Mouse (Mus musculus) lung, postnatal 25 days (tissue): ENCODE results near the gene Gmfb.
"Not testable (repeated sequence)": the region's sequence is repeated elsewhere in the genome, so short reads cannot be mapped to it uniquely, and the experiment has no call there.

Experiments used
- DNase-seq: peaks from one replicate; pipeline ENCODE4 v3.0.0; 2022; ENCODE audit warnings: low spot score

The Gmfb gene

DNA sequence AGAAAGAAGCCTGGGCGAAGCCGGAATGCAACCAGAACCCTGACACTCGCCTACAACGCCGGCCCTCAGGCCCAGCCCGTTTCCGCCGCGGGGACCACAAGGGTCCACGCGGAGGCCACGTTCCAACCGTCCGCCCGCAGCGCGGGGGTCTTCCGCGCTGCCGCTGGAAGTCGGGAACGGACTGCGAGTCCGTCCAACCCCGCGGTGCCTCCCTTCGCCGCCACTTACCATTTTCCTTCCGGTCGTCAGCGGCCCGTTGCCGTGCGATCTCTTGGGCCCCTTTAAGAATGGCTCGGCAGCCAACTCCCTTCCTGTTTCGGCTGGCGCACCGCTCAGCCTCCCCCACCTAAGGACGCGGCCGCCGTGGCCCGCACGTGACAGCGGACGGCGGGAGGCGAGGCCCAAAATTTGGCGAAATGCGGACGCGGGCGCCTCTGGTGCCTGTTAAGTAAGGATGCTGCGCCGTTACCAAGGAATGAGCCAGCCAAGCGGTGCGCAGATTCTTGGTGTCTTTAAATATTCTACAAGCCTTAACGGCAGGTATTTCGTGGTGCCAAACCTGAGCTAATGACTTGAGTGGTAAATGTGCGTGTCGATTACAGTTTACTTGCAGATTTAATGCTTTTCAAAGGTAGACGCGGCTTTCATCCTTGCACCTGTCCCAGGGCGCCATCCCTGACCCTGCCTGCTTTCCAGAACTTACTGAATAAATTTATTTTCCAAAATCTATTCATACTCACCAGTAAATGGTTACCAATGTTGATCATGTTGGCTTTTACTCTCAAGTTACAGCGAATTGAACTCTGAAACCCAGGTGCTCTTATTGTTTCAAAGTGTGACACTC, at the start of gene Gmfb:
Gene Gmfb, minus strand, starts transcription at position 370 of the 844 bp plus-strand sequence.
- DNase-seq: peak; percentile 97

DNA sequence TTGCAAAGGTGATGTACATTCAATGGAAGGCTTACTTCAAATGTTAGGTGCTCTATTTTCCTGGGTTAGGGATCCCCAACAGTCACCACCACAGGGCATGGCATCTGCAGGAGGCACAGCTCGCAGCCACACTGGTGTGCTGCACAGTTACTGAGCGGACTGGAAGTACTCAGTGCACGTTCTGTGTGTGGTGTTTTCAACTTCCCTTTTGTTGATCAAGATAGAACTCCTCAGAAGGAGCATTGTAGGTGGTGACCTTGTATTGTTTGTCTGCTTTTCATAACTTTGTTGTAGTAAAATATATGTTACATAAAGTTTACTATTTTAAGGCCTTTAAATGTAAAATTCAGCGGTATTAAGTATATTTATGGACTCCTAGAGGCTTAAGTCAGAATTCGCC, 40.9 kb upstream of the Gmfb start:
- DNase-seq: no peak

- peak; percentile 38 for DNase-seq
Measured at GRCm38 (mm10) chr14:46853677-46854076, 31.6 kb upstream of the Gmfb start.

- DNase-seq: no peak
Measured at GRCm38 (mm10) chr14:46849769-46850168, 27.7 kb upstream of the Gmfb start.

DNA sequence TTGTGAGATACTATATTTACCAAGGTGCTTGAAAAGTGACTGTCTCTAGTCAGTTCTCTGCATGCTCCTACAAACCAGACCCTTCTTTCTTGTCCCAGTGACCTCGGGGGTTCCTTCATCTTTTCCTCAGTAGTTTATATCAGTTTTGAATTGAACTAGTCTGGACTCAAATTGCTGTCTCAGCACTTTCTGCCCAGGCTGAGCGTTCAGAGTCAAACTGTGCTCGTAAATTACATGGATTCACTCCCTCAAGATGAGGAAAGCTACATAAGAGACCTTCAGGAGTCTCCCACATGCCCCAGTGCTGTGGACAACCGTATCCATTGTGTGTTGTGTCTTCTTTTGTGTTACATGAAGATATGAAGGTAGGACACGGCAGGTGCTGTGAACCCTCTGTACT, 26.7 kb upstream of the Gmfb start:
- DNase-seq: no peak

- DNase-seq: no peak
Measured at GRCm38 (mm10) chr14:46848063-46848590, 26.1 kb upstream of the Gmfb start.

DNA sequence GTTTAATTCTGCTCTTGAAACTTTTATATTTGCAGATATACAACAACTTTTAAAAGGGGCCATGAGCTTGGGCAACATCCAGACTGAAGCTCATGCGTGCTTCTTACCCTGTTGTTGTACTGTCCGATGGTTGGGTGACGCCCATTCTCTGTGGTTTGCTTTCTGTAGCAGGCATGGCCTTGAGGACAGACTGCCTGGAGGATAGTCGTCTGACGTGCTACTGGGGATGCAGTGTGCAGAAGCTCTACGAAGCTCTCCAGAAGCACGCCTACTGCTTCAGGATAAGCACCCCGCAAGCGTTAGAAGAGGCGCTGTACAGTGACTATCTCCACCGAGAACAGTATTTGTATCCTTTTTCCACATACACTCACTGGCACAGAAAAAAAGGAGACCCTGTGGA, 23.7 kb upstream of the Gmfb start:
- DNase-seq: no peak

GRCm38 (mm10) chr14:46839326-46839725, 17.3 kb upstream of the Gmfb start:
- peak; percentile 13 for DNase-seq

DNA sequence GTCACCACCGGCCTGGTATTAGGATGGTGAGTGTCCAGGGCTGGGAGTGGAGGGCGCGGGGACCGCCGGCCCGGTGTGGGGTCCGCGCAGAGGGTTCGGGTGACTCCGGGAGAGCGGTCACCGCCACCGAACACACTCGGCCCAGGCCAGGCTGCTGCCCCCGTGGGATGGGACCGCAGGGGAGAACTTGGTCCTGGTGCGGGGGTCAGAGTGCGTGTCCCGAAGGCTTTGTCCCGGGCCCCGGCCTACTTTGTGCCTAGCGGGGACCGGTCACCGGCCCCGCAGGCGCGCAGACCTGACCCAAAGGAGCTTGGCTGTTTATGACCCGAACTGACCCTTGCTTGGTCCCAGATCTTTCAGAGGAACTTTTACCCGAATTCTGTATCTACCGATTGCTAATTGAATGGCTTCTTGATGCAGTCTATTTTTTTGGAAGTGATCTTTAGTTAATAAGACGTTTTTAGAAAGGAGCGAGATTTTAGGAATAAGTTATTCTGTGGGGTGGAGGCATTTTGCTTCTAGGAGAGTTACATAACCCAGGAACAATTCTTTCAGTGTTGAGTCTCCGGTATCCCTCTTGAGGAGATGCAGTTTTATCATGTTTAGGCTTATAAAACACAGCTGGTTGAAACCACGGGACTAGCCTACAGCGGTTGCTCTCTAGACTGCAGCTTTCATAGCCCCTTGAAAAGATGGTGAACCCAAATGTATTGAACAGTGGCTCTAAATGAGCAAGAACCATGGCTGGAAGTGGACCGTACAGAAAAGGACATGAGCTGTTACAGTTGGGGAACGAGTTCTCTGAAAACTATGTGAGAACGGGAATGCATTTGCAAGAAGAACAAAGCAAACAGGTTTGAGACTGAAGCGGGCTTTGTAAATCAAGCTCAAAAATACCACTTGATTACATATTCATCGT, 10.6 kb upstream of the Gmfb start:
- peak; percentile 32 for DNase-seq

DNA sequence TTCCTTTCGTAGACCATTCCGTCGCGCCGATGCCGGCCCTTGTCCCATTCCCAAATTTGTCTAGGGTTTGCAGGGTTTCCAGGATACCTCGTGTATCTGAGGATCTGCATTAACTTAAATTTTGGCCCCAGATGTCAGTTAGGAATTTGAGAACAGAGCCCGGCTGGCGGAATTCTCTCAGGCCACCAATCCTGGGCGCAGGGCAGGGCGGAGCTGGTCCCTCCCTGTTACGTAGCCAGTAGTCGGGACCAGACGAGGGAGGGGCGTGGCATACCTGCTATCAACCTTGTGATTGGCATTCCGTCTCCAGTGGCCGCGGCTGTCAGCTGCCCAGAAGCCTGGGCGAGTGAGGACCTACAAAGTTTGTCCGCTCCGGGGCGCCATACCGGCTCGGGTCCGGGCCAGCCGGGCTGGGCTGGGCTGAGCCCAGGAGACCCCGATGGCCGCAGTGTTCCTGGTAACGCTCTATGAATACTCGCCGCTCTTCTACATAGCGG, 9.8 kb upstream of the Gmfb start, which contains the start of gene Cgrrf1:
Gene Cgrrf1, plus strand, starts transcription at position 289 of the 497 bp plus-strand sequence.
- DNase-seq: peak; percentile 99

DNA sequence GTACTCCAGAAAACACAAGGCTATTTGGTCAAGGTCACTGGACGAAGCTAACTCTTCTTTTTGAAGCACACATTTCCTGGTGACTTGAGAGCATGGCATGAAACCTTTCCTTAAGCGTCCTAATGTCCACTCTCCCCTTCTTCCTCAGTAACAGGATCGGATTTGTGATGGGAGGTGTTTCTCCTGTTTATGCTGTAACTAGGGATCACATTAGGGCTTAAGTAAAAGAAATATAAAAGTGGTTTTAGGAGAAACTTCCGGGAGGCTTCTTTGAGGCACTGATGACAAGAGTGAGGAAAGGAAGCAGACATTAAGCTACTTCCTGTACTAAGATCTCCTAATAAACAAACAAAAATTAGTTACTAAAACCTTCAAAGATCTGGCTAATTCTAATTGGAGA, 9.3 kb upstream of the Gmfb start:
- no peak for DNase-seq

GRCm38 (mm10) chr14:46827430-46827829, 5.4 kb upstream of the Gmfb start:
- DNase-seq: no peak

DNA sequence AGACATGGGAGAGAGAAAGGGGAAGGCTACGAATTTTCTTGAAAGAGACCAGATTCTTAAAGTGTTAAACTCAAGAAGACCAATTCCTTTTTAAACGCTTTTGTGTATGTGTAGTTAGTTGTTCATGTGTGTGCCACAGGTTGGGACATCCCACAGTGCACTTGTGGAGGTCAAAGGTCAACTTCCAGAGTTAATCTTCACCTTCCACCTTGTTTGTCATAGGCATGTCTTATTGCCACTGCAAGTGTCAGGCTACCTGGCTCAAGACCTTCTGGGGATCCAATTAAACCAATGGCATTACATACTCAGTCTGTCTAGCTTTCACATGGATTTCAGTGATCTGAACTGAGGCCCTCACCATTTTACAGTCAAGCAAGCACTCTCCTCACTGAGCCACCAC, 2.0 kb upstream of the Gmfb start:
- no peak for DNase-seq

DNA sequence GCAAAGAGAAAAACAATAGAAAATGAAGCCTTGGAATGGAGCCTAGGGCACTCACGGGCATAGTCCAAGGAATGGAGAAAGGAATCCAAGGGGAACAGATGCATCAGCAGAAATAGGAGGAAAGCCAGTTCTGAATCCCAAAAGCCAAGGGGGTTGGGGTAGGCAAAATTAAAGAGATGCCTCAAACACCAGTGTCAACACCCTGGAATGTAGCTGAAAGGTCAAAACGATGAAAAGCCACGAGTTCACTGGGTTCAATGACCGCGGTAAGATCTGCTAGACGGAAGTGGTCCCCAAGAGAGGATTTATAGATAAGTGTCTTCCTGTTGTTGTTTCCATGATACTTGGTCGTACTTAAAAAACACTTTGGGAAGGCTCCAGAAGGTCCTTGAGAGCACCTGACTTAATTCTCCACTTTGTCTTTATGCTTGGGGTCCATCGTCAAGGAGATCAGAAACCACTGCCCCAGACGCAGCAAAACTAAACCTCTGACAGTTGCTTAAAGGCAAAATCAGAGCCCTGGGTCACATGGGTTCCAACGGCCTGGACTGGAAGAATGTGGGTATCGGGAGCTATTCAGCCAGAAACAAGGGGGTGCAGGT, 670 bp downstream of the Gmfb start:
- peak; percentile 18 for DNase-seq

DNA sequence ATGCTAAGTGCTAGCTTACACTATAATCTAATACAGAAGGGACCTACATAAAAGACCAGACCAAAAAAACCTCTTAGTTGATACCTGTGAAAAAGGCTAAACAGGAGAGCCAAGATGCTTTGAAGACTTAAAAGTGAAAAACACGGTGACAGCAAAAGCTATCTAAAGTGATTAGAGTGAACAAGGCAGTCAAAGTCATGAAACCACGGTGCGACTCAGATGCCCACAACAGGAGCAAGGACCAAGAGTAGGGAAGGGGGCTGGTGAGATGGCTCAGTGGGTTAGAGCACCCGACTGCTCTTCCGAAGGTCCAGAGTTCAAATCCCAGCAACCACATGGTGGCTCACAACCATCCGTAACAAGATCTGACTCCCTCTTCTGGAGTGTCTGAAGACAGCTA, 2.1 kb downstream of the Gmfb start:
- not testable (repeated sequence) for DNase-seq

GRCm38 (mm10) chr14:46818743-46819142, 3.3 kb downstream of the Gmfb start:
- DNase-seq: no peak

DNA sequence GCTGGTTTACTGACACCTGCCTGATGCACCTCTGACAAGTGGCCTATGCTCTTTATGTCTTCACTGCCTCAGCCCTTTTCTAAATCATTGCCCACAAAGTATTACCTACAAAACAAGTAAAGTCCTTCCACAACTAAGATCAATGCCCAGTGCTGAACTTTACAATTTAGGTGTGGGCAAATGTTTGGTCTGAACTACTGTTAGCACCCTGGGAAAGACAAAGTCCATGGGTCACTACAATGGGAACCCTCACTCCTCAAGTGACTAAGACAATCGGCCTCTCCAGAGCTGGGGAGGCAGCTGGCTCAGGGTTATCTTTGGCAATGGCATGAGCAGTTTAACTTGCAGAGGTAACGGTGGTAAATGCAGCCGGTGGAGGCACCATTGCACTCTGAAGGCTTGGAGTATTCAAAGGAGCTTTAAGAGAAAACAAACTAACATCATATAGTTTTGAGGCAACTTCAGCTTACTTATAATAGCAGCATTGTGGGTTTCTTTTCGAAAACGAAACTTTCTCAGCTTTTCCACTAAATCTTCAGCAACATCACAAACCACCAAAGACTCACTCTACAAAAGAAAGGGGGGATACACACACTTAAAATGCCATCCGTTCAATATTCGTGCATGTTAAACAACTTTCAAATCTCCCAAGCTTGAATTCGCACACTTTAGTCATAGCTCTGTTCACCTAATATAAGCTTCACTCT, 5.0 kb downstream of the Gmfb start:
- no peak for DNase-seq

- no peak for DNase-seq
Measured at GRCm38 (mm10) chr14:46815640-46816039, 6.4 kb downstream of the Gmfb start.

GRCm38 (mm10) chr14:46807927-46808326, 14.1 kb downstream of the Gmfb start:
- peak; percentile 36 for DNase-seq

DNA sequence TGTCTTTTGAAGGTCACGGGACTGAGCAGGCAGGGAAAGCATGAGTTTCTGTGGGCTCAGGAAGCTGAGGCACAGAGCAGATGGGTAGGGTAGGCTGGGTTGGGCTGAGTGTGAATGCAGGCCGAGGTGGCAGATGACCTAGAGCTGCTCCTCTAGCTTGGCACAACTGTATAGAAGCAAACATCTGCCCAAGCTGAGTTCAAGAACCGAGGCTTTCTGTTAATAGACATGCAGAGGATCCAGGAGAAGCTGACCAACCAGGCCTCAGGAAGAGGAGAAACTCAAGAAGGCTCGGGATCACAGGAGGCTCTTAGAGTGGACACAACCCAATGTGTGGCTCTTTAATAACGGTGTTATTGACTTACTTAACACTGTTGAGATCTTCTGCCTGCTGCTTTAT, 15.9 kb downstream of the Gmfb start:
- no peak for DNase-seq

DNA sequence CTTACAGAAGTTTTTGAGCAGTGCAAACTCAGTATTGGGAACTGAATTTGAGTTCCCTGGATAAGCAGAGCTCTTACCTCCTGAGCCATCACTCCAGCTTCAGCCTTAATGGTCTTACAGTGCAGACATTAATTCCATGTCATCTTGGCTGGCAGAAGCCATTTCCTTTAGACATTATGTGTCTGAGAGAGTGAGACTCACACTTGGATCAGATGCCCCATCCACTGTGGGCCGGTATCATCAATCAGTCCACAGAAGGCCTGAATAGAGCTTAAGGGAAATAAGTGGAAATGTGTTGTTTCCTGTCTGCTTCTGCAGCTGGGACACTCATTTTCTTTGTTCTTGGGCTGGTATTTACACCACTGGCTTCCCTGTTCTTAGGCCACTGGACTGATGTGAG, 18.3 kb downstream of the Gmfb start:
- DNase-seq: peak; percentile 26
